Mouse (Mus musculus): ENCODE data around the gene Nudt16l1. TPM values are rescaled to one million over a fixed set of nuclear protein-coding genes. Genes with fewer than 3 reads are reported as not detected.
A peak's percentile ranks its signal among the peaks of the same experiment; 100 is the strongest.

Gene Nudt16l1
- polyA plus RNA-seq, 1 experiment: 46.1 TPM

- peaks cover 5% of the 10 kb centered on the region for H3K36me3 ChIP-seq (ENCODE audit: control insufficient read depth, insufficient read depth)
- H3K79me2 ChIP-seq (ENCODE audit: control insufficient read depth, insufficient read depth): peaks cover 6% of the 10 kb centered on the region
- no peaks in the 10 kb centered on the region for H3K27me3 ChIP-seq (ENCODE audit: control insufficient read depth, insufficient read depth, insufficient read length)
- TF ChIP-seq TCF3 (IDR thresholded peaks at IDR 0.05; ENCODE audit: insufficient read length, low read depth) (no peak), TCF12 (IDR thresholded peaks at IDR 0.05; ENCODE audit: insufficient read depth, poor library complexity, severe bottlenecking) (no peak), MYOD1 (IDR thresholded peaks at IDR 0.05; ENCODE audit: control insufficient read depth in 1 of 3, insufficient read length in 2 of 3, low read depth in 2 of 3) (no peak), E2F4 (IDR thresholded peaks at IDR 0.05; ENCODE audit: insufficient read depth) (no peak)
- H3K4me3 ChIP-seq: no peak overlapping the region
- no peak overlapping the region for H3K4me2 ChIP-seq (ENCODE audit: low read depth)
- H3ac ChIP-seq (ENCODE audit: control insufficient read depth, insufficient read length): no peak overlapping the region
Measured at GRCm38 (mm10) chr16:4906559-4906958, 32.0 kb upstream of the Nudt16l1 start.

GRCm38 (mm10) chr16:4907386-4907785, 31.2 kb upstream of the Nudt16l1 start:
- peaks cover 6% of the 10 kb centered on the region for H3K79me2 ChIP-seq (ENCODE audit: control insufficient read depth, insufficient read depth)
- no peak overlapping the region for H3K4me2 ChIP-seq (ENCODE audit: low read depth)
- TF ChIP-seq CEBPB (IDR thresholded peaks at IDR 0.05; ENCODE audit: insufficient read depth, poor library complexity, severe bottlenecking): no peak
- no peak for TF ChIP-seq REST (IDR thresholded peaks at IDR 0.05; ENCODE audit: insufficient read depth, insufficient read length)
- no peak for TF ChIP-seq SRF (IDR thresholded peaks at IDR 0.05; ENCODE audit: control insufficient read depth, insufficient read length, low read depth)
- no peak for TF ChIP-seq USF1 (IDR thresholded peaks at IDR 0.05; ENCODE audit: low read depth)
- TF ChIP-seq TCF3 (IDR thresholded peaks at IDR 0.05; ENCODE audit: insufficient read length, low read depth): no peak
- no peak for TF ChIP-seq TCF12 (IDR thresholded peaks at IDR 0.05; ENCODE audit: insufficient read depth, poor library complexity, severe bottlenecking)
- TF ChIP-seq MYOD1 (IDR thresholded peaks at IDR 0.05; ENCODE audit: control insufficient read depth in 1 of 3, insufficient read length in 2 of 3, low read depth in 2 of 3): peak in 1 of 3 experiments; percentile 36
- peak in 1 of 3 experiments; percentile 66 for TF ChIP-seq MYOG (IDR thresholded peaks at IDR 0.05; ENCODE audit: control insufficient read depth in 1 of 3, insufficient read depth in 1 of 3, insufficient read length in 2 of 3, low read depth in 2 of 3)
- no peak for TF ChIP-seq E2F4 (IDR thresholded peaks at IDR 0.05; ENCODE audit: insufficient read depth)
- TF ChIP-seq POLR2AphosphoS2 (IDR thresholded peaks at IDR 0.05; ENCODE audit: insufficient read length, low read depth): no peak
- no peak overlapping the region for H3K4me3 ChIP-seq
- no peak overlapping the region for H3ac ChIP-seq (ENCODE audit: control insufficient read depth, insufficient read length)
- no peaks in the 10 kb centered on the region for H3K27me3 ChIP-seq (ENCODE audit: control insufficient read depth, insufficient read depth, insufficient read length)
- peaks cover 5% of the 10 kb centered on the region for H3K36me3 ChIP-seq (ENCODE audit: control insufficient read depth, insufficient read depth)

GRCm38 (mm10) chr16:4907972-4908371, 30.6 kb upstream of the Nudt16l1 start:
- Histone ChIP-seq H3K4me3 (no peak overlapping the region), H3K27me3 (ENCODE audit: control insufficient read depth, insufficient read depth, insufficient read length) (no peaks in the 10 kb centered on the region), H3K4me2 (ENCODE audit: low read depth) (no peak overlapping the region), H3K36me3 (ENCODE audit: control insufficient read depth, insufficient read depth) (peaks cover 5% of the 10 kb centered on the region), H3K79me2 (ENCODE audit: control insufficient read depth, insufficient read depth) (peaks cover 6% of the 10 kb centered on the region), H3ac (ENCODE audit: control insufficient read depth, insufficient read length) (no peak overlapping the region)
- TF ChIP-seq POLR2AphosphoS2 (IDR thresholded peaks at IDR 0.05; ENCODE audit: insufficient read length, low read depth): no peak
- TF ChIP-seq MYOD1 (IDR thresholded peaks at IDR 0.05; ENCODE audit: control insufficient read depth in 1 of 3, insufficient read length in 2 of 3, low read depth in 2 of 3): no peak
- no peak for TF ChIP-seq TCF12 (IDR thresholded peaks at IDR 0.05; ENCODE audit: insufficient read depth, poor library complexity, severe bottlenecking)
- no peak for TF ChIP-seq USF1 (IDR thresholded peaks at IDR 0.05; ENCODE audit: low read depth)
- no peak for TF ChIP-seq TCF3 (IDR thresholded peaks at IDR 0.05; ENCODE audit: insufficient read length, low read depth)
- no peak for TF ChIP-seq MYOG (IDR thresholded peaks at IDR 0.05; ENCODE audit: control insufficient read depth in 1 of 3, insufficient read depth in 1 of 3, insufficient read length in 2 of 3, low read depth in 2 of 3)
- no peak for TF ChIP-seq CEBPB (IDR thresholded peaks at IDR 0.05; ENCODE audit: insufficient read depth, poor library complexity, severe bottlenecking)
- TF ChIP-seq REST (IDR thresholded peaks at IDR 0.05; ENCODE audit: insufficient read depth, insufficient read length): no peak
- no peak for TF ChIP-seq MAX (IDR thresholded peaks at IDR 0.05; ENCODE audit: low read depth)
- no peak for TF ChIP-seq SRF (IDR thresholded peaks at IDR 0.05; ENCODE audit: control insufficient read depth, insufficient read length, low read depth)
- no peak for TF ChIP-seq POLR2A (IDR thresholded peaks at IDR 0.05; ENCODE audit: insufficient read length, low read depth)
- no peak for TF ChIP-seq E2F4 (IDR thresholded peaks at IDR 0.05; ENCODE audit: insufficient read depth)

- peaks cover 5% of the 10 kb centered on the region for H3K79me2 ChIP-seq (ENCODE audit: control insufficient read depth, insufficient read depth)
- H3K4me3 ChIP-seq: no peak overlapping the region
- no peaks in the 10 kb centered on the region for H3K27me3 ChIP-seq (ENCODE audit: control insufficient read depth, insufficient read depth, insufficient read length)
- TF ChIP-seq MAX (IDR thresholded peaks at IDR 0.05; ENCODE audit: low read depth) (no peak), TCF12 (IDR thresholded peaks at IDR 0.05; ENCODE audit: insufficient read depth, poor library complexity, severe bottlenecking) (no peak), REST (IDR thresholded peaks at IDR 0.05; ENCODE audit: insufficient read depth, insufficient read length) (no peak), CEBPB (IDR thresholded peaks at IDR 0.05; ENCODE audit: insufficient read depth, poor library complexity, severe bottlenecking) (no peak), MYOD1 (IDR thresholded peaks at IDR 0.05; ENCODE audit: control insufficient read depth in 1 of 3, insufficient read length in 2 of 3, low read depth in 2 of 3) (no peak), MYOG (IDR thresholded peaks at IDR 0.05; ENCODE audit: control insufficient read depth in 1 of 3, insufficient read depth in 1 of 3, insufficient read length in 2 of 3, low read depth in 2 of 3) (no peak), POLR2A (IDR thresholded peaks at IDR 0.05; ENCODE audit: insufficient read length, low read depth) (no peak), SRF (IDR thresholded peaks at IDR 0.05; ENCODE audit: control insufficient read depth, insufficient read length, low read depth) (no peak), USF1 (IDR thresholded peaks at IDR 0.05; ENCODE audit: low read depth) (no peak), E2F4 (IDR thresholded peaks at IDR 0.05; ENCODE audit: insufficient read depth) (no peak), TCF3 (IDR thresholded peaks at IDR 0.05; ENCODE audit: insufficient read length, low read depth) (no peak), POLR2AphosphoS2 (IDR thresholded peaks at IDR 0.05; ENCODE audit: insufficient read length, low read depth) (no peak)
- peaks cover 11% of the 10 kb centered on the region for H3K36me3 ChIP-seq (ENCODE audit: control insufficient read depth, insufficient read depth)
- H3K4me2 ChIP-seq (ENCODE audit: low read depth): no peak overlapping the region
- no peak overlapping the region for H3ac ChIP-seq (ENCODE audit: control insufficient read depth, insufficient read length)
Measured at GRCm38 (mm10) chr16:4909745-4910144, 28.8 kb upstream of the Nudt16l1 start.

GRCm38 (mm10) chr16:4910758-4911157, 27.8 kb upstream of the Nudt16l1 start:
- TF ChIP-seq POLR2A (IDR thresholded peaks at IDR 0.05; ENCODE audit: insufficient read length, low read depth) (no peak), MAX (IDR thresholded peaks at IDR 0.05; ENCODE audit: low read depth) (no peak), E2F4 (IDR thresholded peaks at IDR 0.05; ENCODE audit: insufficient read depth) (no peak), MYOD1 (IDR thresholded peaks at IDR 0.05; ENCODE audit: control insufficient read depth in 1 of 3, insufficient read length in 2 of 3, low read depth in 2 of 3) (no peak), USF1 (IDR thresholded peaks at IDR 0.05; ENCODE audit: low read depth) (no peak), SRF (IDR thresholded peaks at IDR 0.05; ENCODE audit: control insufficient read depth, insufficient read length, low read depth) (no peak), POLR2AphosphoS2 (IDR thresholded peaks at IDR 0.05; ENCODE audit: insufficient read length, low read depth) (no peak), MYOG (IDR thresholded peaks at IDR 0.05; ENCODE audit: control insufficient read depth in 1 of 3, insufficient read depth in 1 of 3, insufficient read length in 2 of 3, low read depth in 2 of 3) (no peak), TCF12 (IDR thresholded peaks at IDR 0.05; ENCODE audit: insufficient read depth, poor library complexity, severe bottlenecking) (no peak), TCF3 (IDR thresholded peaks at IDR 0.05; ENCODE audit: insufficient read length, low read depth) (no peak), REST (IDR thresholded peaks at IDR 0.05; ENCODE audit: insufficient read depth, insufficient read length) (no peak), CEBPB (IDR thresholded peaks at IDR 0.05; ENCODE audit: insufficient read depth, poor library complexity, severe bottlenecking) (no peak)
- no peak overlapping the region for H3ac ChIP-seq (ENCODE audit: control insufficient read depth, insufficient read length)
- no peaks in the 10 kb centered on the region for H3K79me2 ChIP-seq (ENCODE audit: control insufficient read depth, insufficient read depth)
- H3K36me3 ChIP-seq (ENCODE audit: control insufficient read depth, insufficient read depth): peaks cover 11% of the 10 kb centered on the region
- H3K27me3 ChIP-seq (ENCODE audit: control insufficient read depth, insufficient read depth, insufficient read length): no peaks in the 10 kb centered on the region
- no peak overlapping the region for H3K4me2 ChIP-seq (ENCODE audit: low read depth)
- H3K4me3 ChIP-seq: no peak overlapping the region

All from myocyte (in vitro differentiated cells).